Mouse (Mus musculus) frontal cortex, postnatal 36 days (tissue): ENCODE measurements at regions not wholly inside any gene's neighbourhood (a gene's known extent, or its start where the extent isn't known, plus 50 kb on each side); places are given as distances from the start of the nearest gene placed in this dataset.

Source experiments
- DNase-seq, 2 experiments: peaks; one replicate each; pipeline ENCODE4 v3.0.0; 2022; ENCODE audit warnings: low spot score in 2 of 2

DNA sequence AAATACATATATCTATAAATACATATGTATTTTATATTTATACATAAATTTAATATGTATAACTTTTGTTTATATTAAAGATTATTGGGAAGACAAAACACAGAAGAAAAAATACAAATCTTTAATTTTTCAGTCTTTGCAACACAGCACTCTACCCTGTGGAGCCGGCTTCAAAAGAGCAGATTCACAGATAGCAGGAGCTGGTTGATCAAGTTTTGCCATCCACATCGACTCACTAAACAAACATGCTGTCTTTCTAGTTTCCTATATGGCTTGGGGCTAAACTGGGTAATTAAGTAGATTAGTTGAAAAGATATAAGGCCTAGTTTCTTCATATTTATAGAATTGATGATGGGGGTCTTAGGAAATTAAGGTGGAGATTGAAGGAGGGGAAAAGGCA lies 311.2 kb upstream of the Marcks start:
- no peak for DNase-seq

GRCm38 (mm10) chr10:37447333-37448204 lies 308.8 kb upstream of the Marcks start:
- DNase-seq: no peak

DNA sequence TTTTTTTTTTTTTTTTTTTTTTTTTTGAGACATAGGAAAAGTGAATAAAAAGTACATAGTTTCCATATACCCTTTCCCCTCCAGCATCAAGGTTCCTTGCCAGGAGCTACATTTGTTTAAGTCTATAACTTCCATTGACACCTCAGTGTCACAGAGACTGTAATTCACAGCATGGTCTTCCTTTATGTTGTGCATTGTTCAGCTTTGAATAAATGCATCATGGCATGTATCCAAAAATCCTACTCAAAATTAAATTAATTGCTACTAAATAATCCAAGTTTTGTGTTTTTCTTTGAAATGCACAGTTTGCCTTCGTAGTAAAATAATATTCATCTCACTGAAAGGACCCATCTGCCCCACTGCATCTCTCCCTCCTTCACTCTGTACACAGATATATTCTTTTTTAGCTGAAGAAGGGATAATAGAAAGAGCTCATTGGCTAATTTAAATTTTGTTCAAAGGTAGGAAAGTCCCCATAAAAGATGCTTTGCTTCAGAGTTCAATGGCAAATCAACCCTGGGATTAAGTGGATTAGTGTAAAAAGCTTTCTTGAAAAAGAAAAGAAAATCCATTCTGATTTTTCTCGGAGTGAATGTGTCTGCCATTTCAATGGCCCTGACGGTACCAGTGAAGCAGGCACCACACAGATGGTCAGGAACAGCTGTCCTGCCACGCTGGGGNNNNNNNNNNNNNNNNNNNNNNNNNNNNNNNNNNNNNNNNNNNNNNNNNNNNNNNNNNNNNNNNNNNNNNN lies 301.3 kb upstream of the Marcks start:
- DNase-seq: no peak

GRCm38 (mm10) chr10:37438312-37438711 lies 299.6 kb upstream of the Marcks start:
- DNase-seq: no peak

DNA sequence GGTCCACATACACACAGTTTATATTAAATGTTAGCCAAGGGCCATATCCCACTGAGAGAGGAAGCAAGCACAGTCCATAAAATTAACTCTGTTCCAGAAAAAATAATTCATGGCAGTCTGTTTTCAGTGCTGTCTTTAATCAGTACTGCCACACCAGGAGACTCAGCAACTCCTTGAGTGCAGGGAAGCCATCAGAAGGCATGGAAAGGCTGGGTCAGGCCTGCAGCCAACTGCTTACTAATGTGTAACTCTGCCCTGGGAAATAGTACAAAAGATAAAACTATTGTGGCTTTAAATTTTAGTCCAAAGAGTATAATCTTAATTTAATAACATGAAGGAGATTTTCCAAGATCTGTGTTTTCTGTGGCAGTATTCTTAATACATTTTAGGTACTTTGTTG lies 298.1 kb upstream of the Marcks start:
- DNase-seq: no peak

- DNase-seq: no peak
Observed at GRCm38 (mm10) chr10:37434229-37434628, 295.5 kb upstream of the Marcks start.

DNA sequence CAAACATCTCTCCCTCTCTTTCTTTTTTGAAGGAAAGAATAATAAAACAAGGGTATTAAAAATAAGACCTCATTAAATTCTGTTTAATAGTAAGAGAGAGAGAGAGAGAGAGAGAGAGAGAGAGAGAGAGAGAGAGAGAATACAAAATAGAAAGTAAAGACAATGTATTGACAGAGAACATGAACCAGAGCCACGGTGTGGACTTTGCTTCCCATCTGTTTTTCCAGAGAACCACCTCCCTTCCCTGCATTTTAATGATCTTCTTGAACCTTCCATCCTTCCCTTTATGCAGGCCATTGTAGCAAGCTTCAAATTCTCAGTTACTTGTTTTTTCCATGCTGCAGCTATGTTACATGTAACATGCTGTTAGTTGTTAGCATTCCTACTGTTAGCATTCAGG lies 284.3 kb upstream of the Marcks start:
- DNase-seq: no peak

GRCm38 (mm10) chr10:37422612-37423011 lies 283.9 kb upstream of the Marcks start:
- DNase-seq: no peak

DNA sequence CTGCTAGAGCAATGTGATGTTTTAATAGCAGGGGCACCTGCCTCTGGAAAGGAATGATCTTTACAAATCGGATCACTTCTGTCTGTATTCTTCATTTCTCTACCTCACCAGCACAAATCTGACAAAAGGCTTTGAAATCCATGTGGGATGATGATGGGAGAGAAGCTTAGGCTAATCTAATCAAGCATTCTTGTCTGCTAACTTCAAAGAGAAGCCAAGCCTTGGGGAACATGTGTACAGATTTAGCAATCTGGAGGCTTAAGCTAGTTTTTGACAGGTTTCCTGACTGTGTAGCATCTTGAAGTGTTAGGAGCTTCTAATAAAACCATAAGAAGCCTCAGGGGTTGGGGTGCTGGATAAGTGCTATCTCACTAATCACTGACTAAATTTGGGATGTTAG lies 277.6 kb upstream of the Marcks start:
- no peak for DNase-seq

DNA sequence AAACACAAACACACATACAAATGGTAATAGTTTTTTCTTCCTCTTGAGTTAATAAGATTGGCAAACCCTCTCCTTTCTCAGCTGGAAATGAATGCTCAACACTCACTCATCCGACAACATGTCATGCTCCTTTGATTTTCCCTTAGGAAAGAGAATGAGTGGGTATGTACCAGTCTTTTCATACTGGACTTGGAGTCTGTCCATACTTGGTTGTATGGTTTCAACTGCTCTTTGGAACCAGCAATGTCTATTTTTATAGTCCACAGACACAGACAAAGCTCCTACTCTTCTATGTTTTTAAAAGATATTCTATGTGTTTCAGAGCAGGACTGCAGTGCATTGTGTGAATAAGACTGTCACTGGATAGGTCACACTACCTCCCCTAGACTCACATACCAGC lies 273.7 kb upstream of the Marcks start:
- DNase-seq: no peak

DNA sequence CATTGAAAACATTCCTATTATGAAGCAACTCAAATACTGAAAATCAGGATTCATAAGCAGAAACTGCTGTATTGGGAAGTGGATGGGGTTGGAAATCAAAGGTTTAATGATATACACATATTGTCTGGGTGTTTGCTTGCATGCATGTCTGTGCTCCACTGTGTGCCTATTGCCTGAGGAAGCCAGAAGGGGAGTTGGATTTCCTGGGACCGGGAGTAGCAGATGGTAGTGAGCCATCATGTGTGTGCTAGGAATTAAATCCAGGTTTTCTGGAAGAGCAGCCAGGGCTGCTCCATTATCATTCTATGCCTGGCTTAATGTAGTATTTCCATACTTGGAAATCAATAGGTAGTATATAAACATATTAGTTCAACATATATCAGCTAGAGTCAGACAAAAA lies 271.0 kb upstream of the Marcks start:
- DNase-seq: no peak

DNA sequence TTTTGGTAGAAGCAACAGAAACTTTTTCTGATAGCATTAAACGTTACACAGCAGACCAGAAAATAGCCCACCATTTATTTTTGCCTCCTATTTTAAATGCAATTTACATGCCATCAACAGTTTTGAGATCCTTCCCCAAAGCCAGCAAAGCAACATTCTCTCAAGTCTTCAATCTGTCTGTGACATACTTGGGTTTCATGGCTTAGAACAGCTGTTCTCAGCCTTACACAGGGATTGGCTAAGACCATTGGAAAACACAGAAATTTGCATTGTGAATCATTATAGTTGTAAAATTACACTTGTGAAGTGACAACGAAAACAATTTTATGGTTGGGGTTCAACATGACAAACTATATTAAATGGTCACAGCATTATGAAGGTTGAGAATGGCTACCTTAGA lies 268.8 kb upstream of the Marcks start:
- no peak for DNase-seq

- DNase-seq: no peak
Observed at GRCm38 (mm10) chr10:37404933-37405332, 266.2 kb upstream of the Marcks start.

DNA sequence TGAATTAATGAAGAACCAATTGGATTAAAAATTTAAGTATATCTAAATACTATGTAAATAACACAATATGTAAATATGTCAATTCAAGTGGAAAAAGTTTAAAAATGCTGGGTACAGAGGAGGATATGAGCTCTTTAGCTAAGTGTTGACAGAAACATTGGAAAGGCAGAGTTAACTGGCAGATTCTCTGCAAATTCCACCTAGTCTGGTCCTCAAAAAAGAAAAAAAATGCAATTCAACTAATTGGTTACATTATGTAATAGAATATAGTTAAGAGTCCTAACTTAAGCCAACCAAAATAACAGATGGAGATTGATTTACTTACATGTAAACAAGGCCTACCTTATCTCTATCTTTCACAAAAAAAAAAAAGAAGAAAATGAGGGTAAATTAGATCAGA lies 265.7 kb upstream of the Marcks start:
- DNase-seq: no peak

DNA sequence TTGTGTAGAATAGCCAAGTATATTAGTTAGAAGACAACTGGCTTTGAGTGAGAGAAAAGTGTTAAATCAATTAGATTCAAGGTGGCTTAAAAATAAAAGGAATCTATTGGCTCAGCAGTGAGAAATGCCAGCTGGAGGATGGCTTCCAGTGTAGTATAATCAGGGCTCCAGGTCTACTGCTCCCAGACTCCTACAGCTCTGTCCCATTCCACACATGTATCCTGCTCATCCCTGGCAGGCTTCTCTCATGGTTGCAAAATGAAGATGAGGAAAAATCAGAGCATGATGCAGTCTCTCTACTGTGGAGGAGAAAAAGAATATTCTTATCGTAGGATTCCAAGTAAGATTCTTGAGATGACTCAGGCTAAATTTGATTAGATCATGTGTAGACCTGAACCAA lies 263.7 kb upstream of the Marcks start:
- DNase-seq: no peak

GRCm38 (mm10) chr10:37400991-37401390 lies 262.3 kb upstream of the Marcks start:
- DNase-seq: no peak

DNA sequence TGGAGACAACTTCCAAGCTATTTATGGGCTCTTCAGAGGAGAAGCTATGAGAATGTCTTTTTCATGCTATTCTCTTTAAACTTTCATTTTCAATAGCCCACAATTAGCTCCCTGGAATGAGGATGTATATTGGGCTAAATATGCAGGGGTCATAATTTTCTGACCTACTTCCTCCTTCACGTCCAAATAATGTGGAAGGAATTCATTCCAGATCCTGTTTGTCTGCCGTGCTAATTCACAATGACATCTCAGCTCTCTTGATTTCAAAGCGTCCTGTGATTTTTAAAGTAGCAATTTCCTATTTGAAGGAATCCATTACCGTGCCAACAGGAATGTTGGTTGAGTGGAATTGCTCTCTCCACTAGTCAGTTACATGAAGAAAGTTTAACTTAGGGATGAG lies 261.7 kb upstream of the Marcks start:
- DNase-seq: no peak

DNA sequence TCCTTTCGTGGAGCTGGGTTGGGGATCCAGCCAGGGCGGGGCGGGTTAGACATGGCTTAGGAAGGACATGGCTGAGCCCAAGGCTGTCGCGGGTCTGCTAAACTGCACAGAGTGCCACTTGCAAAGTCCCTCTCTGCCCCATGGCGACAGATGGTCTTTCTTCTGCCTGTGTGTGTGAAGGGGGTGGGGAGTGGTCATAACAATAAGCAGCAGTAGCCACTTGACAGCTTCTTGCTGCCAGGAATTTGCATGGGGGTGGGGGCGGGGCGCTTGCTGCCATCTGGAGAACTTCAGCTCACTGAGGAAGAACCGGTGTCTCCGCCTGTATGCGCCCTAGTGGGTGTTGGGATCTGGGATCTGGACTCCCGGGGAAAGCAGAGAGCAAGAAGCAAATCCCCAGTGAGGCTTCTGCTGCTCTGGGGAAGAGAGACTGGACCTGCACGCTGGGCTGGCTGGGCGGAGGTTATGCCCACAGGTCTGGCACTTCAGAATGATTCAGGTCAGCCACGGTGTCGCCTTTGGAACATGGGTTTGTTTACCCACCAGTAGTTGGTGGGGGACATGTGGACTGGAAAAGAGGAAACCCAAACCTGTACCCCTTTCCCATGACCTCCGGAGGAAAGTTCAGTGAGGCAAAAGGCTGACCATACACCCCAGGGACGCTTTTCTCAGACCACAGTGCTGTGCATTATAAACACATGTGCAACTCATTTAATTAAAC lies 258.7 kb upstream of the Marcks start:
- DNase-seq: peak; percentile 13 to 27

GRCm38 (mm10) chr10:37390011-37390410 lies 251.3 kb upstream of the Marcks start:
- no peak for DNase-seq

DNA sequence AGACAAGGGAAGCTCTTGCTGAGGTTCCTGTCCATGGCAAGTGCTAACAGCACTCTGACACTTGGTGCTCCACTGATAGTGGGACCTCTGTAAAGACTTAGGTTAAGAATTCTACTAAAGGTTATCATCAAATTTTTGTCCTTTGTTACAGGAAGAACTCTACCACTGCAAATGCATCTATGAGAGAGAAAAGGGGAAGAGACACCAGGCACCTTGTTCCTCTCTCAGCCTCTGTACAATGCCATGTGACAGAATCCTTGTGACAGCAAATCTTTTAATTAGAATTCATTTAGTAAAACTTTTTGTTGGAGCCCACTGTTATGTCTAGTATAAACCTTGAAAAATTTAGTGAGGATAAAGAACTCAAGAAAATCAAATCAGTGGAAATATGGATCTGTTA lies 247.5 kb upstream of the Marcks start:
- DNase-seq: no peak

DNA sequence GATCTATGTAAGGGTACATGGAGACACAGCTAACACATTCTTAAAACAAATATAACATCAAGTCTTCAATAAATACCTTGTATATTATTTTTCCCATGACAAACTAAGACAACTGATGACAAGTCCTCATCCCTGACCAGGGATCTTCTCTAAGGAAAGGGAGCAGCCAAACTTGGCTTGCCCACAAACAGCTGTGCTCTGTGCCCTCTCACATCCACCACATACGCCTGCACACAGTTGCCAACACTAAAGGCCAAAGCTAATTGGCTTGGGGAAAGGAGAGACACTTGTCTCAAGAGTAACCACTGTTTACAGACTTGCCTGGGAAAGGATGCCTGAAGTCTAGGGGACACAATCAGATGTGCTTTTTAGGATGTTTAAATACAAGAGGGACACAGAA lies 241.3 kb upstream of the Marcks start:
- no peak for DNase-seq

DNA sequence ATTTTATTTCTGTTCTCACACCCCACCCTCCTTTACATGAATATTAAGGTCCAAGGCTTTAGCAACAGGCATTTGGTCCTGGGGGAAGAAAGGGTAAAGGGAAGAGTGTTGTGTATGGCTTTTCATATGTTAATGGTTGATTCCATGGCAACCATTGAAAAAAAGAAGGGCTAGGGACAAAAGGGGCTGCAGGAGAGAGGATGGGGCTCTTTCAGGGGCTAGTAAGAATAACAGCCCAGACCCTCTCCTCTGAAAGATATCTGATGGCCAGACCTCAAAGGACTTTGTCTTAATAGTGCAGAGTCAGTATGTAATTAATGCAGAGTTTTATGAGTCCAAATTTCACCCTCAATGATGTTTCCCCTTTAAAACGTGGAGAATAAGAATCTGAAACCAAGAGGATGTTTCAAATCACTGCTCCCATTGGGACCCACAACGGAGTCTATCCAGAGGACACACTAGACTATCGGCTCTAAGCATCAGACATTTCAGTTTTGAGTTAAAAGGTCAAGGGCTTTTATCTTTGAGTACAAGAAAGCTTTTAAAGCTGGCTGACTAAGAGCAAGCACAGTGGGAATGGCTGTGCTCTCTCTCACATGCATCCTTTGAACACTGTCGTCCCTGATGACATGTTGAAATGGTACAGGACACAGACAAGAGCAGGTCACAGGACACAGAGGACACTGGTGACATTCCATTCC lies 239.4 kb upstream of the Marcks start:
- DNase-seq: no peak
